Mouse (Mus musculus): ENCODE data around the gene Brox.

DNA sequence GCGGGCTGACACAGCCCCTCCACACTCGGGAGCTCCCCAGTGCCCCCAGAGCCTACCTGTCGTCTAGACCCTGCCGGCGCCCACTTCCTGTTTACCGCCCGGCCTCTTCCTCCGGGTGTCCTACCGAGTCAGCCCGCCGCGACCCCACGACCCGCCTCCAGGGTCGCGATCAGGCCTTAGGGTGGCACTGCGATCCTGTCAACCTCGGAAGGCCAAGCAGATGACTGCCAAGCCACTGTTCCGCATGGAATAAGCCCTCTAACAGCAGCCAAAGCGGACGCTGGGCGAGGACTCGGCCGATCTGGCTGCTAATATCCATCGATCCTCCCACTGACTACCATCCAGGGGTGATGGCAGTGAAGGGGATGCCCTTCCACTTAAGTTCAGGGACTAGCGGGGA lies 604 bp downstream of the Brox start, which contains the start of gene Aida:
- TF ChIP-seq GATA1 (IDR thresholded peaks at IDR 0.05; ENCODE audit: low read length) = no peak
- TF ChIP-seq TAL1 (IDR thresholded peaks at IDR 0.05; ENCODE audit: low read length) = no peak
